Mouse (Mus musculus): ENCODE data around the gene Ccdc159.

- TF ChIP-seq CTCF (IDR thresholded peaks at IDR 0.05), result peak; percentile 61
- no peak for TF ChIP-seq EP300 (IDR thresholded peaks at IDR 0.05)
Measured at GRCm38 (mm10) chr9:21955225-21955569, 27.9 kb downstream of the Ccdc159 start.

Data from lung, postnatal 0 days (tissue).